Mouse (Mus musculus) embryonic facial prominence, embryonic 11.5 days (tissue): ENCODE results near the gene Foxc2. TPM values are rescaled to one million over a fixed set of nuclear protein-coding genes. Genes with fewer than 3 reads are reported as not detected.
A peak's percentile ranks its signal among the peaks of the same experiment; 100 is the strongest.
"Not testable (repeated sequence)": the region's sequence is repeated elsewhere in the genome, so short reads cannot be mapped to it uniquely, and the experiment has no call there.

Experiments used
- ATAC-seq: fragments of 200-750 bp; cut with Nextera tagmentation; replicated peaks from 2 replicates; pipeline ENCODE4 v1.8.0; 2017; ENCODE audit warnings: low read depth; ENCODE audit not compliant: insufficient number of reproducible peaks, low FRiP score, low TSS enrichment
- DNase-seq: peaks from one replicate; pipeline ENCODE4 v3.0.0-alpha.2; 2015; ENCODE audit warnings: low spot score
- H3K27ac ChIP-seq: fragments of 300-500 bp; sonication (generic); replicated peaks from 2 replicates; pipeline ENCODE4 v1.5.1; 2014; ENCODE audit warnings: mild to moderate bottlenecking, low read depth, low read length, control low read depth
- H3K27me3 ChIP-seq: fragments of 300-500 bp; sonication (generic); 2 replicates; pipeline ENCODE4 v1.6.1; 2014; ENCODE audit warnings: mild to moderate bottlenecking, low read length, moderate library complexity, mixed read lengths; ENCODE audit not compliant: control insufficient read depth, insufficient read depth
- H3K36me3 ChIP-seq: fragments of 300-500 bp; sonication (generic); replicated peaks from 2 replicates; pipeline ENCODE4 v1.6.1; 2014; ENCODE audit warnings: low read depth, mild to moderate bottlenecking, low read length, moderate library complexity, mixed read lengths; ENCODE audit not compliant: control insufficient read depth, insufficient read depth
- H3K4me1 ChIP-seq: fragments of 300-500 bp; sonication (generic); 2 replicates; pipeline ENCODE4 v1.6.1; 2014; ENCODE audit warnings: low read length, mixed read lengths; ENCODE audit not compliant: control insufficient read depth, insufficient read depth
- H3K4me2 ChIP-seq: fragments of 300-500 bp; sonication (generic); 2 replicates; pipeline ENCODE4 v1.6.1; 2014; ENCODE audit warnings: low read depth, mild to moderate bottlenecking, control low read depth, low read length, moderate library complexity
- H3K4me3 ChIP-seq: fragments of 300-500 bp; sonication (generic); 2 replicates; pipeline ENCODE4 v1.5.1; 2014; ENCODE audit warnings: low read depth, low read length, control low read depth
- H3K9ac ChIP-seq: fragments of 300-500 bp; sonication (generic); replicated peaks from 2 replicates; pipeline ENCODE4 v1.6.1; 2014; ENCODE audit warnings: mild to moderate bottlenecking, control low read depth, low read length
- H3K9me3 ChIP-seq: fragments of 300-500 bp; sonication (generic); replicated peaks from 2 replicates; pipeline ENCODE4 v1.6.1; 2016; ENCODE audit warnings: mild to moderate bottlenecking, low read length, inconsistent platforms, mixed read lengths; ENCODE audit not compliant: control insufficient read depth
- WGBS: fragments of 180-500 bp; shearing (Covaris S2); extraction: QIAGEN DNeasy Blood & Tissue Kit; methylation state at CpG from one replicate; pipeline ENCODE4 v1.1.7; 2014; 5-methylcytosine and 5-hydroxymethylcytosine counted together
- polyA plus RNA-seq: library from polyadenylated mRNA; unstranded; fragments of >200 nt; fragmentation: Nextera tagmentation; extraction: Ambion mirVana; gene quantifications from 2 replicates; pipeline ENCODE4 v1.2.1, GENCODE M21; 2014

The Foxc2 gene
- polyA plus RNA-seq, 1 experiment from 2014 or later = 15.1 TPM

DNA sequence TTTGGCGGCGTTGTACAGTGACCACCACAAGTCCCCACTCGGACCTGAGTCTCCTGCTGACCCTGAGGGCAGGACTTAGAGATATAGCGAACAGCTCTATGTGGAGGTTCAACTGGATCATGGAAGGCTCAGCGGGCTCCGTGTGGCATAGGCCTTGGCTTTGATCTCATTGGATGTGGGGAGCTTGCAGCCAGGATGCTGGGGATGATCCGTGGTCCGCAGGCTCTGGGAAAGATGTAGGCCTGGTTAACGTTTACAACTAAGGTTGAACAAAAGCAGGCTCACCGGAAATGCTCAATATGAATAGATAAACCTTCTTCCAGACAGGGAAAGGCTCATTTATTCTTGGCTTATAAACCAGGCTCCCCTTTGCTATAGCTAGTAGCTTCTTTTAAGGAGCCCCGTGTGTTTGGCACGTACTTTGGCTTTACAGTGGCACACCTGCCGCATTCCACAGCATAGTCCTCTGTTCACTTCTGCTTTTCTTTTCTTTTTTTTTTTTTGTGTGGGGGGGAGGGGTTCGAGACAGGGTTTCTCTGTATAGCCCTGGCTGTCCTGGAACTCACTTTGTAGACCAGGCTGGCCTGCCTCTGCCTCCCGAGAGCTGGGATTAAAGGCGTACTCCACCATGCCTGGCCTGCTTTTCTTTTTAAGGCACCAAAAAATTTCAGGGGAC, 13.4 kb downstream of the Foxc2 start:
- Histone ChIP-seq H3K36me3 (no peaks in the 10 kb centered on the region), H3K27ac (no peak overlapping the region), H3K4me2 (no peak overlapping the region; the same call in 1 of the 2 replicates), H3K9me3 (no peaks in the 10 kb centered on the region), H3K4me1 (peaks cover 15% of the 10 kb centered on the region), H3K27me3 (peaks cover 53% of the 10 kb centered on the region), H3K9ac (peak overlapping the region; percentile 59; the same call in 1 of the 2 replicates), H3K4me3 (peak overlapping the region; percentile 32; the same call in 1 of the 2 replicates)
- DNase-seq (peak; percentile 5), ATAC-seq (no peak)
- WGBS = 16% methylated on average over 16 of the region's 16 CpGs

GRCm38 (mm10) chr8:121130522-121130921, 14.6 kb downstream of the Foxc2 start:
- DNase-seq = peak; percentile 77
- no peak for ATAC-seq
- 26% methylated on average over 5 of the region's 5 CpGs for whole genome bisulfite sequencing

GRCm38 (mm10) chr8:121132961-121133513, 17.1 kb downstream of the Foxc2 start:
- Histone ChIP-seq H3K9ac (no peak overlapping the region), H3K27me3 (peaks cover 22% of the 10 kb centered on the region), H3K4me1 (peaks cover 7% of the 10 kb centered on the region), H3K36me3 (no peaks in the 10 kb centered on the region), H3K9me3 (0 out of 2 replicates have a peak, but pooled peaks cover 2% of the 10 kb centered on the region), H3K4me2 (no peak overlapping the region), H3K4me3 (no peak overlapping the region), H3K27ac (no peak overlapping the region)
- 51% methylated on average over 5 of the region's 5 CpGs for WGBS
- DNase-seq (no peak), ATAC-seq (no peak)

More at GRCm38 (mm10) chr8:121130522-121130921, 14.6 kb downstream of the Foxc2 start:
- peaks cover 12% of the 10 kb centered on the region for H3K4me1 ChIP-seq
- H3K27me3 ChIP-seq = peaks cover 46% of the 10 kb centered on the region
- H3K9ac ChIP-seq = no peak overlapping the region
- H3K9me3 ChIP-seq = no peaks in the 10 kb centered on the region
- H3K27ac ChIP-seq = no peak overlapping the region
- H3K4me3 ChIP-seq = no peak overlapping the region
- no peak overlapping the region for H3K4me2 ChIP-seq
- no peaks in the 10 kb centered on the region for H3K36me3 ChIP-seq

DNA sequence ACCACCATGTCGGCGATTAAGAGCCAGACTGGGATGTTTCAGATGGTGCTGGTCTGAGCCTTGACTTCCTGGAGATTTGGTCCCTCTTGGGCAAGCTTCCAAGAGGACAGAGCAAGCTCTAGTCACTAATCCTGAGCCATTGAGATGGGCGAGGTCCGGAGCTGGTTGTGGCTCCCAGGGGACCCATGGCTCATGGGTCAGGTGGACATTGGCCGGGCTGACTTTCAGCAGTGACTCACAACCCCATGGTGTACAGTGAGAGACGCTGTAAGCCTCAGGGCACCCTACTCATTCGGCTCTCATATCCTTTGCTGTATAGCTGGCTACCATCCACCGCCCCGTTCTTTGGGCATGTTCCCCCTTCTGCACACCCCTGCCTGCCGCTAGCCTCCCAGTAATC, 18.1 kb downstream of the Foxc2 start:
- peaks cover 13% of the 10 kb centered on the region for H3K27me3 ChIP-seq
- H3K9ac ChIP-seq = no peak overlapping the region
- ATAC-seq (0 out of 2 replicates have a peak, but pooled peaks have one; percentile 24), DNase-seq (no peak)
- no peaks in the 10 kb centered on the region for H3K36me3 ChIP-seq
- WGBS = 90% methylated on average over 10 of the region's 10 CpGs
- no peak overlapping the region for H3K4me3 ChIP-seq
- 0 out of 2 replicates have a peak, but pooled peaks cover 2% of the 10 kb centered on the region for H3K9me3 ChIP-seq
- no peak overlapping the region for H3K4me2 ChIP-seq
- no peaks in the 10 kb centered on the region; the same call in 1 of the 2 replicates for H3K4me1 ChIP-seq
- H3K27ac ChIP-seq = no peak overlapping the region

- Histone ChIP-seq H3K4me1 (no peaks in the 10 kb centered on the region; the same call in 1 of the 2 replicates), H3K9me3 (0 out of 2 replicates have a peak, but pooled peaks cover 2% of the 10 kb centered on the region), H3K27ac (no peak overlapping the region), H3K4me3 (no peak overlapping the region), H3K9ac (no peak overlapping the region), H3K27me3 (peaks cover 9% of the 10 kb centered on the region), H3K36me3 (no peaks in the 10 kb centered on the region), H3K4me2 (no peak overlapping the region)
- ATAC-seq = no peak
- no peak for DNase-seq
- WGBS = 89% methylated on average over 11 of the region's 11 CpGs
These were observed 18.5 kb downstream of the Foxc2 start for GRCm38 (mm10) chr8:121134512-121134911.

DNA sequence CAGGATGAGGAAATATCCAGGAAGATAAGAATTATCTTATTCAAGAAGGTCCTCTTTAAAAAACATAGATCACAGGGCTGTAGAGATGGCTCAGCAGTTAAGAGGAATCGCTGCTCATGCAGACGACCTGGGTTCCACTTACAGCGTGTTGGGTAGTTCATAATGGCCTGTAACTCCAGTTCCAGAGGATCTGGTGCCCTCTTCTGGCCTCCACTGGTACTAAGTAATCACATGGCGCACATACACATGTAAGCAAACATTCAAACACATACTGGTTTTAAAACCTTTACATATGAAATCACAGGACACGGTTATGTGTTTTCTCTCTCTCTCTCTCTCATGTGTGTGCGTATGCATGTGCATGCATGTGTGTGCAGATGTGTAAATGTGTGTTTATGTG, 20.9 kb downstream of the Foxc2 start:
- ATAC-seq = no peak
- WGBS = 95% methylated on average over 6 of the region's 6 CpGs

DNA sequence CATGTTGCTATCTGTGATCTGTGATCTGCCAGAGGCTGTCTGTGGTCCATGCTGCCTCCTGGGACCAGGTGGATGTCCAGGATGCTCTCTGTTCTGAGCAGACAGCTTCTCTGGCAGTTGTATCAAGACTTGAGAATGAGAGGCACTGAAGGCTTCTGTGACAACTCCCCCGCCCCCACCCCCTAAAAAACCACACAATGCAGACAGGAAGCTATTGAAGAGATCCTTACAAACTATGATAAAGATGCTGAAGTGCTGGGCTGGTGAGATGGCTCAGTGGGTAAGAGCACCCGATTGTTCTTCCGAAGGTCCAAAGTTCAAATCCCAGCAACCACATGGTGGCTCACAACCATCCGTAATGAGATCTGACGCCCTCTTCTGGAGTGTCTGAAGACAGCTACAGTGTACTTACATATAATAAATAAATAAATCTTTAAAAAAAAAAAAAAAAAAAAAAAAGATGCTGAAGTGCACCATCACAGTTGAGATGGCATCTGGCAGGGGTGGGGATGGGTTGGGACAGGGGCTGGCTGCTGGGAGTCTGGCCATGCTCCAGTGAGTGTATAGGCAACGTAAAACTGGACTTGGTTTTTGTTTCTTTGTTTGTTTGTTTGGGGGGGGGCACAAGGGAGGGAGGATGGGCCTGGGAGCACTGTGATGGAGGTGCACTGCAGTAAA, 29.6 kb downstream of the Foxc2 start:
- WGBS = 76% methylated on average over 4 of the region's 6 CpGs
- not testable (repeated sequence) for H3K4me1 ChIP-seq, H3K9ac ChIP-seq, DNase-seq, H3K36me3 ChIP-seq, H3K27ac ChIP-seq, H3K27me3 ChIP-seq, H3K4me2 ChIP-seq, H3K9me3 ChIP-seq, H3K4me3 ChIP-seq, ATAC-seq

More for the DNA sequence above, 20.9 kb downstream of the Foxc2 start:
- no peak overlapping the region for H3K4me2 ChIP-seq
- no peaks in the 10 kb centered on the region; the same call in 1 of the 2 replicates for H3K4me1 ChIP-seq
- 0 out of 2 replicates have a peak, but pooled peaks cover 2% of the 10 kb centered on the region for H3K9me3 ChIP-seq
- H3K9ac ChIP-seq = no peak overlapping the region
- no peak overlapping the region for H3K27ac ChIP-seq
- H3K36me3 ChIP-seq = no peaks in the 10 kb centered on the region
- H3K27me3 ChIP-seq = no peaks in the 10 kb centered on the region
- DNase-seq = no peak
- no peak overlapping the region for H3K4me3 ChIP-seq
